Mouse (Mus musculus) adrenal gland, adult 2 months (tissue): ENCODE results near the gene Gpr135. TPM values are rescaled to one million over a fixed set of nuclear protein-coding genes. Genes with fewer than 3 reads are reported as not detected.

Source experiments
- DNase-seq: peaks from one replicate; pipeline ENCODE4 v3.0.0; 2021
- long read RNA-seq: library from polyadenylated mRNA; stranded (forward); transcript quantifications from one replicate; pipeline ENCODE4 v2.0.0, GENCODE M21; 2021
- polyA plus RNA-seq: library from polyadenylated mRNA; depleted of rRNA; stranded (reverse); fragments of >200 nt; gene quantifications from 2 replicates; pipeline ENCODE4 v1.2.3, GENCODE M21; 2012; rRNA removed
- total RNA-seq, 2 experiments: library from RNA; stranded (reverse); gene quantifications; 2 replicates each; pipeline ENCODE4 v1.2.3; 2021

Gpr135 gene
- total RNA-seq (1 to 10 TPM; 2.6 to 2.7 TPM), polyA plus RNA-seq (14.1 and 16.2 TPM in 2 replicates)
- long read RNA-seq, partial matches to known transcripts: 0 of 3 reads
- long read RNA-seq, other reads (novel, unspliced or antisense): 0 of 3 reads

GRCm38 (mm10) chr12:72070327-72071269 is at the start of gene Gpr135:
Gpr135 (minus strand) TSS chr12:72071125.
- DNase-seq: peak; percentile 92

DNA sequence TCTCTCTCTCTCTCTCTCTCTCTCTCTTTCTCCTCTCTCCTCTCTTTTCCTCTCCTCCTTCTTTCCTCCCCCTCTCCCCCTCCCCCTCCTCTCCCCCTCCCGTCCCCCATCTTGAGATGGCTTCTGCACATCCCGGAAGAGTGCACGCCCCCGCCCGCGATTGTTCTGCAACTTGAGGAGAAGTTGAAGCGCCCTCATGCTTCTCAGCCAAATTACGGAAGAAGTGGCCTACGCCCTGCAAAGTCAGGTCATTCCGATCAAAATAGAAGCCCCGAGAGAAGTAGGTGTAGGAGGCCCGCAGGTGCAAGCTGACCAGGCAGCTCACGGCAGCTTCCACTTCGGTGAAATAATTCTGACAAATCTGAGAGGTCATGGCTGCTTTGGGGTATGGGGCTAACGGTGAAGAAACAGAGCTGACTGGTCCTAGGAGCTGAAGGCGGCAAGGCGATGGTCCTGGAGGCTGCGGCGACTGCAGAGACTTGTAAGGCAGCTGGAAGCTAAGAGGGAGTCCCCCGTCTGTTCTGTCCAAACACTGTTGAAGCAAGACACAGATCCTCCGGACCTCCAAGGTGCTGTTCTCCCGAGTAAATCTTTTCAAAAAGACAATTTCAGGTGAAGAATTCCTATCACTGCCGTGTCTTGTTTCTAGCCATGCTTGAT is 44.9 kb upstream of the Gpr135 start:
- no peak for DNase-seq

GRCm38 (mm10) chr12:72115126-72115525 is 44.2 kb upstream of the Gpr135 start:
- peak; percentile 29 for DNase-seq

DNA sequence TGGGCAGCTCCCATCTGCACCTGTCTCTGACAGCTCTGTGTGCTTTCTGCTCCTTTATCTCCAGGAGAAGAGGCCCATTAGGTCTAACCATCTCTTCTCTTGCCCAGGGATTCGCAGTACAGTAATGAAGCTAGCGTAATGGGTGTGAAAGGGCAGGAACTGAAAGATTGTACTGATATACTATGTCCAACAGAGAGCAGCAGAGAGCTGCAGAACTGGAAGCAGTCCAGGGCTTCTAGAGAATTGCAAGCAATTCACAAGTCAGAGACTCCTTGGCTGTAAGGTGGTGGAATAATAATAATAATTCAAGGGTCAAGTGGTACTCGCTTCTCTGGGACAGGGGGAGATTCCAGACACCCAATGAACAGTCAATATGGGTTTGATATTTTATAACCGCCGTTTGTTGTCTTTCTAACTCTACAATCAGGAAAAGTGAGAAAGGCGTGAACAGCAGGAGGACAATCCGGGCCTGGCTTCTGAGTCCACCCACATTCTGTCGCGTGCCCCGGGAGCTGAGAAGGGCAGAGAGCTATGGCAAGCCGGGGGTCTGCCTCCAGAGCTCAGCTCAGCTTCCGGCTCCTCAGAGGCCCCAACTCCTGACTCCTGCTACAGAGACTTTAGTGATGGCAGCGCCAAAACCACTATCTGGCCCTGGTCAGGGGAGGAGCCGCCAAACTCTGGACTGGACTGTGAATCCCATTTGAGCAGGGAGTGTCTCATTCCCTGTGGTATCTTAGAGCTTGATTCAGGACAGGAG is 33.8 kb upstream of the Gpr135 start:
- DNase-seq: peak; percentile 66

DNA sequence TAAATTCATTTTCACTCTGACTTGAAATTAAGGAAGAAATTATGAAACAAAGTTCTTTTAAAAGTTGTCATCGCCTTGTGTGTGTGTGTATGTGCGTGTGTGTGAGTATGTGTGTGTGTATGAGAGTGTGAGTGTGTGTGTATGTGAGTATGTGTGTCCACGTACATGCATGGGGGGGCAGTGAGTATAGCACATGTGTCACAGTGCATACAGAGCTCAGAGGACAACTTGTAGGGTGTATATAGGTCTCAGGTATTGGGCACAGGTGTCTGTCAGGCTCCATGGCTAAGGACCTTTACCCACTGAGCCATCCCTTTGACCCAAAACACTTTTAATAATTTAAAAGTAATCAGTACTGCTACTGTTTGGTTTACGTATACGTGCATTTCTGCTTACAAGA is 33.1 kb upstream of the Gpr135 start:
- DNase-seq: no peak

DNA sequence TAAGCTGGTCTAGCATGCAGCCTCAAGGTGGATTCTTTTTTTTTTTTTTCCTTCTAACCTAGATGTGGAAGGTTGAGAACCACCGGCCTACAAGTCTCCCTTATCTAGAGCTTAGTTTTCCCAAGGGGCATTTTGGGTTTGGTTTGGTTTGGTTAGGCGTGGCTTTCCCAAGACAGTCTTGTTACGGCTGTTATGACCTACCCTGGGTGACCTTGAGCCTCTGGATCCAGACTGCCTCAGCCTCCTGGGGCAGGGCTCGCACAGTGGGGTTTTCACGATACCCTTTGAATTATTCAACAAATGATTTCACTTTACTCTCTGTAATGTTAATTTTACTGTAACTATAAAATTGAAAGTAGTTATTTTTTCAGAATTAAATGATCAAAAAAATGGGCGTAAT is 31.9 kb upstream of the Gpr135 start:
- DNase-seq: no peak

DNA sequence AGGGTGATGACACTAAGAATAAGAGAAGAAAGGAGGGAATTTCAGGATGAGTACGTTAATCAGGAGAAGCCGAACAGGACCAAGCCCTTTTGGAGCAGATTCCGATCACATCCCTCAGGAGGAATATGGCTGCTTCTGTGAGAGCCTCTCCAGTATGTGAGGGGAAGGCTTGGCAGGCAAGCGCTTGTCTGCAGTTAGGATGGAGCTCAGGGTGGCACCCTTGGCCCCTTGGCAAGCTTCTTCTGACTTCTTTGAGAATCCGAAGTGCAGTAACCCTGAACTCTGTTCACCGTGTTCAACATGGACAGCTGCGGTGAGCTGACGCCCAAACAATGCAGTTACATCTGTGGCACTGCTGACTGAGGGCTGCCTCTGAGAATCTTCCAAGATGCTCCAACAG is 26.0 kb upstream of the Gpr135 start:
- no peak for DNase-seq

GRCm38 (mm10) chr12:72089802-72090201 is 18.9 kb upstream of the Gpr135 start:
- no peak for DNase-seq

GRCm38 (mm10) chr12:72086166-72086825 is 15.4 kb upstream of the Gpr135 start:
- no peak for DNase-seq

DNA sequence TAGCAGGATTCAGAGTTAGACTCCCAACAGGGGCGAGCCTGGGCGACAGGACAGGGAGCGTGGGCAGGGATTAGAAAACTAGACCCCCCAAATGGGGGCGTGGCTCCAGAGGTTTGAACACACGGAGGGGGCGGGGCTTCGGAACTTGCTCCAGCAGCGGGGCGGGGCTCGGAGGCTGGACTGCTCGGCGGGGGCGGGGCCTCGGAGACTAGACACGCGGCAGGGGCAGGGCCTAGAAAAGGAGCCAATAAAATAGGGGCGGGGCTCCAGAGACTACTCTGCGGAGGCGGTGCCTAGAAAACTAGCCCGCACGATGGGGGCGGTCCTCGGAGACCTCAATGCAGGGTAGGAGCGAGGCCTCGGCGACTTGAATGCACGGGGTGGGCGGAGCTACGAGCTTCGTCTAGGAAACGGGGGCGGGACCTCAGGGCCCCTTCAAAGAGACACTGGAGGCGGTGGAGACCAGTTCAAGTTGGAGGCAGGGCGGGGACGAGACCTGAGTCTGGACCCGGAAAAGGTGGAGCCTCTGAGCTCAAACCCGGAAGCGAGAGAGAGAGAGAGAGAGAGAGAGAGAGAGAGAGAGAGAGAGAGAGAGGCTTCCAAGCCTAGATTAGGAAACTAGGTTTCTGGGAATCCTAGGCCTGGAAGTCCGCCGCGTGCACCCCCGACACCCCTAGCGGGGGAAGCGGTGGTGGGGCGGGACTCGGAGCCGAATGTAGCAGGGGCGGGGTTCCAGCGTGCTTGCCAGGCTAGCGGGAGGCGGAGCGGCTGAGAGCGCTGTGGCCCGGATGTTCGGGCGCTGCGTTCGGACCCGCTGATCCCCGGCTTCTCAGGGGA is 14.6 kb upstream of the Gpr135 start, which contains the start of the genes L3hypdh and Jkamp:
TSS of gene L3hypdh (minus strand) at position 111 of the 837 bp plus-strand sequence.
TSS of gene Jkamp (plus strand) at position 261 of the 837 bp plus-strand sequence.
- DNase-seq: peak; percentile 100

DNA sequence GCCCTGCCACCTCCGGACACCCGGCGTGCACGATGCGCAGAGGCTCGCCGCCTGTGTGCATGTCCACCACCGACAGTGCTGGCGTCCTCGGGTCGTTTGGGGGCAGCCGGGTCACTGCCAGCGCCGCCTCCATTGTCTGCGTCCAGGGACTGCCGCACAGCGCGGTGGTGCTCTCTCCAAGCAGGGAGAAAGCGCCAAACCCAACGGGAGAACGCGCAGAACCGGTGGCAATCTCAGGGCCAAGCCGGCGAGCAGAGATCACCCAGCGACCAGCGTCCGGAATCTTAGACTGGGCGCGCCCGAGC is 14.1 kb upstream of the Gpr135 start:
- no peak for DNase-seq

DNA sequence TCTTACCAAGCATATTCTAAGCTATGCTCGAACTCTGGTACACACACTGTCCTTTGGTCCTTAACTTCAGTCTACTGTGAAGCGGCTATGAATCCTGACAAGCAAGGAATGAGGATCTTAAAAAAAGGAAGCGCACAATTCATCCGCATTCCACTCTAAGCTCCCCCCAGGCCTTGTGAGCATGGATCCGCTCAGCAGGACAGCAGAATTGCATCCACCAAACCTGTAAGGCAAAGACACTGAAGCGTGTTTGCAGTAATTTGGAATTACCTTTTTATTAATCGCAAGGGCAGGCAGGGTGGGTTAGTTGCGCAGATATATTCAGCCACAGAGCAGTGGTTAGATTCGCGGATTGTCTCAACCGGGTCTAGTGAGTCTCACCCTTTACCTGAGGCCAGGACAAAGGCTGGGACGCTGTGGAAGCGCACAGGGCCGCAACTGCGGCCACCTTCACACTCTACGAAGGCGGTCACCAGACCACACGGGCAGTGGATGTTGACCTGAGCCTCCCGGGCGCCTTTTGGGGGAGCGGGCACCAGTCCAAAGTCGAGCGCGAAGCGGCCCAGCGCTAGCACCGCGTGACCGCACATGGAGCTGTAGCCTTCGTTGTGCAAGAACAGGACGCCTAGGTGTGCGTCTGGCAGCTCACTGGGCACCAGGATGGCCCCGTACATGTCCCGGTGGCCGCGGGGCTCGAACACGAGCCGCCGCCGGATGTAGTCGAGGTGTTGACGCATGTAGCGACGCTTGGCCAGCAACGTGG is 13.5 kb upstream of the Gpr135 start:
- peak; percentile 81 for DNase-seq

DNA sequence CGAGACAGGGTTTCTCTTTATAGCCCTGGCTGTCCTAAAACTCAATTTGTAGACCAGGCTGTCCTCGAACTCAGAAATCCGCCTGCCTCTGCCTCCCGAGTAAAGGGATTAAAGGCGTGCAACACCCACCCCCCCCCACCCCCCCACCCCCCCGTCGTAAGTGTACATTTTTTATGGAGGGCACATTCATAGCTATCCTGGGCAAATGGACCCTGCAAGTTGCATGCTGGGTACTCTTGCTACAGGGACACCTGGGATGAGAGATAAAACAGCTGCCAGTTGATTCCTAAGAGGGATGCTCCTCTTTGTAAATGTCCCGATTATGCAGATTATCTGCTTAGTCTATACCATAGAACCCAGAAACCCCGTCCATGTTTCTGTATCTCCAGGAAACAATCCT is 12.3 kb upstream of the Gpr135 start:
- DNase-seq: no peak

GRCm38 (mm10) chr12:72082370-72082769 is 11.4 kb upstream of the Gpr135 start:
- DNase-seq: peak; percentile 63

- DNase-seq: no peak
These were observed 11.0 kb upstream of the Gpr135 start for GRCm38 (mm10) chr12:72081961-72082360.

GRCm38 (mm10) chr12:72078248-72078647 is 7.3 kb upstream of the Gpr135 start:
- peak; percentile 36 for DNase-seq

DNA sequence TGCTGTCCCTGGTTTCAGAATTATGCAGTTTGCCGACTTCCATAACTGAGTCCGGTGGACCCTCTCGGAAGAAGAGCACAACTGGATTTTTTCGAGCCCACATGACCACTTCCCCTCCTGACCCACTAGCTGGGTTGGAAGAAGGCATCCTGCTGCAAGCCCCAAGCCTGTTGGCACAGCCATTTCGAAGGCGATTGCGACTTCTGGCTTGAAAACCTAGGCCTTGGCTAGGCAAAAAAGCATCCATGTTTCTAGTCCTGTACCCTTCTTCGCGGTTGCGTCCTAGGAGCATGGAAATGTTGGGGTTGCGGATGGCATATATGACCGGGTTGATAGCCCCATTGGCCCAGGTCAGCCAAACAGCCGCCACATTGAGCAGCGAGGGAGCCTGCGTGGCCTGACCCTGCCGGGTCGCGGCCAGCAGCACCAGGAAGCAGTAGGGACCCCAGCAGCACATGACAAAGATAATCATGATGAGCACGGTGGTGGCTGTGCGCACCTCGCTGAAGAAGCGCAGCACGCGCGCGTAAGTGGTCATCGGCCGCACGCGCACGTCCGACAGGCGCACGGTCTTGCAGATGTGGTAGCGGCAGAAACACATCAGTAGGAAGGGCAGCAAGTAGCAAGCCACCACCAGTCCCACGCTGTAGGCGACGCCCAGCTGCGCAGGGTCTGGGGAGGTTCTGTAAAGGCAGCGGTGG is 1.1 kb downstream of the Gpr135 start:
- DNase-seq: no peak

DNA sequence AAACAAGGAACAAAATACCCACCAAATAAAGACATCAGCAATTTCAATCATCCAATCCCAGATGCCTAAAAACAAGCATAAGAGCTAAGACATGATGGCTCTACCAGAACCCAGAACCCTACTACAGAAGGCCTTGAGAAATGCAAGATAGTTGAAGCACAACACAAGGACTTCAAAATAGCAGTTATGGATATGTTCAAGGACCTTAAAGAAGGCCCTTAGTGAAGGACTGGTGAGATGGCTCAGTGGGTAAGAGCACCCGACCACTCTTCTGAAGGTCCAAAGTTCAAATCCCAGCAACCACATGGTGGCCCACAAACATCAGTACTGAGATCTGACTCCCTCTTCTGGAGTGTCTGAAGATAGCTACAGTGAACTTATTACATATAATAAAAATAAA is 13.1 kb downstream of the Gpr135 start:
- DNase-seq: no peak

DNA sequence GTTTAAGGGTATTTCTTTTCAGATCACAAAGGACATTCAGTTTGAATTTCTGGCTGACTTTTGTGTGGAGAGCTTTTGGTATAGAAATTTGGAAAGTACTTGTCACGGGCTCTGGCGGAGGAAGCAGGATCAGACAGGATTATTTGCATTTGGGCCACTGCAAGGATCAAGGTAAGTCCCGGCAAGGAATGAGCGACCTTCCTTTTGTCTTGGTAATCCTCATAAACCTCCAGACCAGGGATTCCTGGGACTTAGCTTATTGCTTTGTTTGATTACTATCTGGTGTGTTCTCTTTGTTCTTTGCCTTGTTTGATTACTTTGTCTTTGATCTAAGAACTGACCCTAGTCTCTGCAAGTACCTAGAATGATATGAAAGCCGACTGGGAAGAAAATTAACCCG is 17.1 kb downstream of the Gpr135 start:
- DNase-seq: no peak
